Mouse (Mus musculus) embryonic facial prominence, embryonic 15.5 days (tissue): ENCODE data around the gene Gm29049. TPM values are rescaled to one million over a fixed set of nuclear protein-coding genes. Genes with fewer than 3 reads are reported as not detected.
"Not testable (repeated sequence)": the region's sequence is repeated elsewhere in the genome, so short reads cannot be mapped to it uniquely, and the experiment has no call there.

ENCODE experiments used
- ATAC-seq: fragments of 200-750 bp; cut with Nextera tagmentation; 2 replicates; pipeline ENCODE4 v1.8.0; 2017; ENCODE audit warnings: low read depth, moderate TSS enrichment; ENCODE audit not compliant: insufficient number of reproducible peaks, low FRiP score, low TSS enrichment
- H3K27ac ChIP-seq: fragments of 300-500 bp; sonication (generic); replicated peaks from 2 replicates; pipeline ENCODE4 v1.5.1; 2015; ENCODE audit warnings: mild to moderate bottlenecking, inconsistent platforms
- H3K27me3 ChIP-seq: fragments of 300-500 bp; sonication (generic); 2 replicates; pipeline ENCODE4 v1.6.1; 2015; ENCODE audit warnings: inconsistent platforms
- H3K36me3 ChIP-seq: fragments of 300-500 bp; sonication (generic); 2 replicates; pipeline ENCODE4 v1.6.1; 2015; ENCODE audit warnings: mild to moderate bottlenecking, inconsistent platforms
- H3K4me1 ChIP-seq: fragments of 300-500 bp; sonication (generic); 2 replicates; pipeline ENCODE4 v1.6.1; 2015; ENCODE audit warnings: inconsistent platforms
- H3K4me2 ChIP-seq: fragments of 300-500 bp; sonication (generic); replicated peaks from 2 replicates; pipeline ENCODE4 v1.6.1; 2015; ENCODE audit warnings: mild to moderate bottlenecking, inconsistent platforms
- H3K4me3 ChIP-seq: fragments of 300-500 bp; sonication (generic); replicated peaks from 2 replicates; pipeline ENCODE4 v1.5.1; 2015; ENCODE audit warnings: mild to moderate bottlenecking, inconsistent platforms
- H3K9ac ChIP-seq: fragments of 300-500 bp; sonication (generic); 2 replicates; pipeline ENCODE4 v1.6.1; 2015; ENCODE audit warnings: inconsistent platforms
- H3K9me3 ChIP-seq: fragments of 300-500 bp; sonication (generic); replicated peaks from 2 replicates; pipeline ENCODE4 v1.6.1; 2016; ENCODE audit warnings: inconsistent platforms
- WGBS: fragments of 180-500 bp; shearing (Covaris S2); methylation state at CpG from one replicate; pipeline ENCODE4 v1.1.7; 2015; 5-methylcytosine and 5-hydroxymethylcytosine counted together
- polyA plus RNA-seq: library from polyadenylated mRNA; unstranded; fragments of >200 nt; fragmentation: Nextera tagmentation; extraction: Ambion mirVana; gene quantifications from 2 replicates; pipeline ENCODE4 v1.2.1, GENCODE M21; 2015

The Gm29049 gene
- not detected in 2 replicates for polyA plus RNA-seq

DNA sequence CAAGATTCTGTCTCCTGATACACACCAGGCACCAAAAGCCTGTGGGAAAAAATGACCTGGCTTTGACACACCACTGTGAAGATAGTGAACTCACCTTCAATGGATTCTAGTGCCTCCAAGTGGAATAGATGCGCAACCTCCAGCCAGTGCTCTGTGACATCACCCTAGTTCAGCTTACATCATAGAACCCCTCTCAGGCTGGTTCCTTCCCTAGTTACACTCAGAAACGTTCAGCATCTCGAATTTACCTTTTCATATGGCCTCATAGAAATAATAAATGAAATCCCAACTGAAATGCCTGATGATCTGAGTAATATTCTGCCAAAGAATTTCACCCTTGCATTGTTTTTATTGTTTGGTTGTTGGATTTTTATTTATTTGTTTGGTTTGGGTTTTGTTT, at the start of gene Gm29049:
Gm29049 (minus strand) TSS at position 101 of the 400 bp plus-strand sequence.
- ATAC-seq, H3K4me1 ChIP-seq, H3K36me3 ChIP-seq, H3K27ac ChIP-seq, H3K4me2 ChIP-seq, H3K4me3 ChIP-seq, H3K27me3 ChIP-seq, H3K9ac ChIP-seq, H3K9me3 ChIP-seq: not testable (repeated sequence)
- 21% methylated on average over 2 of the region's 3 CpGs for WGBS

Other genes starting within 250 kb of the Gm29049 start
- not detected in 2 replicates for gene Gm20825, start 74.3 kb upstream of the Gm29049 start, polyA plus RNA-seq